Comparison of ENCODE assay signal across 8 mouse cellular contexts in genomic region chr7:16043861-16044435, GRCm38 (mm10). TPM values are rescaled to one million over a fixed set of nuclear protein-coding genes. Genes with fewer than 3 reads are reported as not detected.
DNase-seq lines count a peak whose midpoint lies in the region; ATAC-seq lines count a peak whose summit lies in the region.

No protein-coding gene starts in this region.

- H3K27ac ChIP-seq in heart, embryonic 12.5 days (ENCODE audit: poor library complexity, severe bottlenecking) = peak overlapping the region; percentile 71
- peak overlapping the region; percentile 42; the same call in 1 of the 2 replicates for H3K27ac ChIP-seq in forebrain, embryonic 12.5 days
- peak overlapping the region; percentile 18 for H3K27ac ChIP-seq in liver, embryonic 16.5 days (ENCODE audit: low read length)

- no peak for ATAC-seq in heart, embryonic 12.5 days (ENCODE audit: insufficient number of reproducible peaks, low FRiP score)
- no peak for ATAC-seq in forebrain, embryonic 12.5 days (ENCODE audit: low FRiP score)
- no peak for ATAC-seq in liver, embryonic 16.5 days (ENCODE audit: low read depth)
- ATAC-seq in monocyte, adult 5-6 weeks (replicated peaks; ENCODE audit: insufficient number of reproducible peaks, low FRiP score, low TSS enrichment, poor library complexity, severe bottlenecking) = no peak

- 0 out of 2 replicates have a peak overlapping the region, but pooled peaks have one; percentile 30 for H3K9ac ChIP-seq in heart, embryonic 12.5 days
- H3K9ac ChIP-seq in forebrain, embryonic 12.5 days = peak overlapping the region; percentile 27
- H3K9ac ChIP-seq in liver, embryonic 16.5 days (ENCODE audit: low read depth, low read length) = peak overlapping the region; percentile 7; the same call in 1 of the 2 replicates

- H3K9me3 ChIP-seq in heart, embryonic 12.5 days (replicated peaks) = no peaks in the 10 kb centered on the region
- no peaks in the 10 kb centered on the region for H3K9me3 ChIP-seq in forebrain, embryonic 12.5 days
- no peaks in the 10 kb centered on the region for H3K9me3 ChIP-seq in liver, embryonic 16.5 days (replicated peaks; ENCODE audit: control insufficient read depth, low read length)

- no peak for DNase-seq in heart, postnatal 4 days
- DNase-seq in A20 (ENCODE audit: low read depth, low spot score) = peak; percentile 37
- DNase-seq in cerebellum, postnatal 25 days = no peak
- no peak for DNase-seq in frontal cortex, postnatal 25 days (ENCODE audit: low spot score in 2 of 2)

- H3K27me3 ChIP-seq in heart, embryonic 12.5 days (replicated peaks) = no peaks in the 10 kb centered on the region
- H3K27me3 ChIP-seq in forebrain, embryonic 12.5 days = no peaks in the 10 kb centered on the region
- no peaks in the 10 kb centered on the region for H3K27me3 ChIP-seq in liver, embryonic 16.5 days (ENCODE audit: control insufficient read depth, insufficient read depth, low read depth, low read length)

- no peak overlapping the region for H3K4me3 ChIP-seq in heart, embryonic 12.5 days
- no peak overlapping the region for H3K4me3 ChIP-seq in forebrain, embryonic 12.5 days (replicated peaks)
- no peak overlapping the region for H3K4me3 ChIP-seq in liver, embryonic 16.5 days (ENCODE audit: low read depth, low read length)

- H3K4me2 ChIP-seq in heart, embryonic 12.5 days = peak overlapping the region; percentile 83; the same call in 1 of the 2 replicates
- H3K4me2 ChIP-seq in forebrain, embryonic 12.5 days = peak overlapping the region; percentile 88
- H3K4me2 ChIP-seq in liver, embryonic 16.5 days (ENCODE audit: low read depth, low read length) = peak overlapping the region; percentile 25; the same call in 1 of the 2 replicates

- 46% methylated on average over 3 of the region's 3 CpGs for WGBS in heart, embryonic 12.5 days
- WGBS in forebrain, embryonic 12.5 days = 14% methylated on average over 3 of the region's 3 CpGs
- 50% methylated on average over 3 of the region's 3 CpGs for WGBS in liver, embryonic 16.5 days (ENCODE audit: insufficient replicate concordance)

- peaks cover 7% of the 10 kb centered on the region; the same call in 1 of the 2 replicates for H3K36me3 ChIP-seq in heart, embryonic 12.5 days
- H3K36me3 ChIP-seq in forebrain, embryonic 12.5 days (replicated peaks) = no peaks in the 10 kb centered on the region; the same call in 1 of the 2 replicates
- no peaks in the 10 kb centered on the region for H3K36me3 ChIP-seq in liver, embryonic 16.5 days (ENCODE audit: control insufficient read depth, insufficient read depth)

- H3K4me1 ChIP-seq in heart, embryonic 12.5 days (replicated peaks) = peaks cover 45% of the 10 kb centered on the region
- H3K4me1 ChIP-seq in forebrain, embryonic 12.5 days = peaks cover 33% of the 10 kb centered on the region
- peaks cover 48% of the 10 kb centered on the region for H3K4me1 ChIP-seq in liver, embryonic 16.5 days (ENCODE audit: control insufficient read depth, low read depth, low read length)

RNA-seq across cellular contexts. Expression of gene Bicra, which starts 3.8 kb away (rescaled TPM):
- 5.9 and 6.4 TPM in 2 replicates for polyA plus RNA-seq in heart, embryonic 12.5 days (2016; fragmentation: Nextera tagmentation; extraction: Ambion mirVana)
- total RNA-seq in heart, postnatal 4 days (2021) = 1 to 10 TPM; 7.6 to 7.8 TPM
- polyA plus RNA-seq in forebrain, embryonic 12.5 days (2016; fragmentation: Nextera tagmentation; extraction: Ambion mirVana) = 9.1 and 9.5 TPM in 2 replicates
- 1.4 and 1.9 TPM in 2 replicates for polyA plus RNA-seq in liver, embryonic 16.5 days (2015; fragmentation: Nextera tagmentation; extraction: Ambion mirVana)
- 2.2 to 10.0 TPM (median 2.6 TPM) in 3 replicates for total RNA-seq in monocyte, adult 5-6 weeks (2017)

RNA-seq across cellular contexts. Expression of gene Zfp541, which starts 17.7 kb away (rescaled TPM):
- 0.05 TPM in 1 of 2 replicates, not detected in the other for polyA plus RNA-seq in heart, embryonic 12.5 days (2016; fragmentation: Nextera tagmentation; extraction: Ambion mirVana)
- not detected for total RNA-seq in heart, postnatal 4 days (2021)
- polyA plus RNA-seq in forebrain, embryonic 12.5 days (2016; fragmentation: Nextera tagmentation; extraction: Ambion mirVana) = not detected in 2 replicates
- polyA plus RNA-seq in liver, embryonic 16.5 days (2015; fragmentation: Nextera tagmentation; extraction: Ambion mirVana) = not detected in 2 replicates
- total RNA-seq in monocyte, adult 5-6 weeks (2017) = 0.11 to 0.29 TPM in 2 of 3 replicates, not detected in the other

RNA-seq across cellular contexts. Expression of gene Napa, which starts 54.3 kb away (rescaled TPM):
- polyA plus RNA-seq in heart, embryonic 12.5 days (2016; fragmentation: Nextera tagmentation; extraction: Ambion mirVana) = 144 and 159 TPM in 2 replicates
- 100 to 1,000 TPM in 1 of 2 experiments, 10 to 100 TPM in 1; 90.4 to 104 TPM for total RNA-seq in heart, postnatal 4 days (2021)
- 150 and 156 TPM in 2 replicates for polyA plus RNA-seq in forebrain, embryonic 12.5 days (2016; fragmentation: Nextera tagmentation; extraction: Ambion mirVana)
- 162 and 163 TPM in 2 replicates for polyA plus RNA-seq in liver, embryonic 16.5 days (2015; fragmentation: Nextera tagmentation; extraction: Ambion mirVana)
- 46.6 to 76.8 TPM (median 71.5 TPM) in 3 replicates for total RNA-seq in monocyte, adult 5-6 weeks (2017)

Comparison
In these comparisons a context has a peak if more than half of its experiments do, and no peak if none do; other contexts are left out.
1. H3K27ac ChIP-seq: peak in every context shown above with its lines; median percentile 71 in heart, embryonic 12.5 days; 42 in forebrain, embryonic 12.5 days; 18 in liver, embryonic 16.5 days.
2. H3K4me2 ChIP-seq: peak in every context shown above with its lines; median percentile 88 in forebrain, embryonic 12.5 days; 83 in heart, embryonic 12.5 days; 25 in liver, embryonic 16.5 days.